Mouse (Mus musculus): ENCODE data around the gene Ttn.
"Not testable (repeated sequence)": the region's sequence is repeated elsewhere in the genome, so short reads cannot be mapped to it uniquely, and the experiment has no call there.

Gene Ttn

DNA sequence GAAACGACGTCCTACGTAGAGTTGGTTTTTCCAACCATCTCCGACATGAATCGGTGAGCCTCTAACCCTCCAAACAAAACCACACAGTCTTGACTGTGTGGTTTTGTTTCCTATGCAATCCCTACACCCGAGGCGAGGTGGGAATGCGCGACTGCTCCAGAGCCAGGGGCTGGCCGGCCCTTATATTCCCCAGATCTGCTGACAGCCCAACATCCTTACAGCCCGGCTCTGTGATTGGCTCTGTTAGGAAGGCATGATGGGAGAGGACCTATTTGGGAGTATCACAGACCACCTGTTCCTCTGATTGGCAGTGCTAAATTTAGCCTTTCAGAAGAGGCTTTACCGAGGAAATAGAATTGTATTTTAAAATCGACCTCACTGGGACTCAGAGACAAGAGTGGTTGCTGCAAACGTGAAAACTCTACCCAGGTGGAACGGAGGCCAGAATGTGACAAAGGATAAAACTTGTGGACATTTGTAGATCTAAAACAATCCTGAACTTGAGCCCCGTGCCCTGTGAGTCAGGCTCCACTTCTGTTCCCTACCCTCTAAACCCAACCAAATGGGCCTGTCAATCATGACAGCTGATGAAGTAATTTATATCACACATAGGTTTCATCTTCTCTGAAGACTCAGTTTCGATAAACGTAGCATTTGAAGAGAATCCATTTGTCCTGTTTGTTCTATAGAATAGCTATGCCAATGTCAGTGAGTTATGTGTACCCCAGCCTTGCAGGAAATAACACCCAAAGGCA is at the start of gene Ttn:
Gene Ttn, minus strand, starts transcription at position 157 of the 755 bp plus-strand sequence.
- in situ Hi-C loops (cut with MboI; ENCODE audit: low pct_unique_long_range_greater_than_20kb in 1 of 2, low sequenced_read_pairs in 2 of 2, unreplicated experiment in 1 of 2): no loop called here

- in situ Hi-C loops (cut with MboI; ENCODE audit: low pct_unique_long_range_greater_than_20kb in 1 of 2, low sequenced_read_pairs in 2 of 2, unreplicated experiment in 1 of 2): no loop called here
Measured at GRCm38 (mm10) chr2:77020649-77021048, 38.3 kb upstream of the Ttn start.

DNA sequence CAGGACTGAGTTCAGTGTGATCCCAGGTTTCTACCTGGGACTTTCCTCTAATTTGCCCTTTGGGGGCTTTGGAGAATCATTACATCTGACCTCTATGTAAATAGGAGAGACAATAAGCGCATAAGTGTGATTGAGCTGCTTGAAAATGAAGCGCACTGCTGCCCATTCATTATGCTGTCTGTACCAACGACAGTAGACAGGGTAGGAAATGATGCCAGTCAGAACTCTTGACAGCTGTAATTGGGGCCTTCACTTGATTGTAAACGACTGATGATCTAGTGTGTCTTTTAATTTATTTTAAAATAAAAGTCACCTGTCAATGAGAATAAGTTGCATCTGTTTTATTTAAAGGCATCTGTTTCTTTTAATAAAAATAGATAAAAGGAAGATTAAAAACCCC is 35.4 kb upstream of the Ttn start:
- in situ Hi-C loops (cut with MboI; ENCODE audit: low pct_unique_long_range_greater_than_20kb in 1 of 2, low sequenced_read_pairs in 2 of 2, unreplicated experiment in 1 of 2): no loop called here

- in situ Hi-C loops (cut with MboI; ENCODE audit: low pct_unique_long_range_greater_than_20kb in 1 of 2, low sequenced_read_pairs in 2 of 2, unreplicated experiment in 1 of 2): not testable (repeated sequence)
Measured at GRCm38 (mm10) chr2:77013449-77013848, 31.1 kb upstream of the Ttn start.

DNA sequence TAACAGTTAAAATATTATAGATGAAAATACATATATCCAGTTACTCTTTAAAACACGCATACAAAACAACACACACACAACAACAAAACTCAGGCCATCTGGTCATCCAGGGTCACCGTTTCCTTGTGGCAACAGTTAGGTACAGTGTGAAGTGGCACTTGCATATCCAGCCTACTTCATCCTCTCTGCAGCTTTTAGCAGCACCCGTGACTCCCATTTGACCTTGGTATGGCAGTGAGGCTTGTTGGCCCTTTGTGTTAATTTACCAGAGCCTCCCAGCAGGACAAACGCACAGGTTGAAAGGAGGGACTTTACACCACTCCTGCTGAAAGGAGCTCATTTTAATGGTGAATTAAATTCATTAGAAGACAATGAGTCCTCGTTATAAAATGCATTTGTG is 29.6 kb upstream of the Ttn start:
- in situ Hi-C loops (cut with MboI; ENCODE audit: low pct_unique_long_range_greater_than_20kb in 1 of 2, low sequenced_read_pairs in 2 of 2, unreplicated experiment in 1 of 2): no loop called here

DNA sequence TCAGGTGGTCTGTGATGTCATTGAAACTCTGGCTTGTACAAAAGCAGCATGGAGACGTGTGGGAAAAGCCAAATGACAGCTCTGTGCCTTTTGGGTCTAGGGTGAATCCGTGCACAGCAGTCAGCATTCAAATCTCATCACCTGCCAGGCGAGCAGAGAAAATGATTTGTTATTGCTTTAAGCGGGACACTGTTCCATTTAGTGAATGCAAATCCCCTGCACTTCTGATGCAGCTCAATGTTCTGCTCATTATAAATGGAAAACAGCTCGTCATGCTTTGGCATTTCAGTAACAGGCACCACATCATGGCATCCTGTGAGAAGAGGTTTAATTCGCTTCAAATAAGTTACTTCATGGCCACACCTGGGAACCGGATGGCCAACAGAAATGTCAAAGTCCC is 24.7 kb upstream of the Ttn start:
- in situ Hi-C loops (cut with MboI; ENCODE audit: low pct_unique_long_range_greater_than_20kb in 1 of 2, low sequenced_read_pairs in 2 of 2, unreplicated experiment in 1 of 2): no loop called here

- in situ Hi-C loops (cut with MboI; ENCODE audit: low pct_unique_long_range_greater_than_20kb in 1 of 2, low sequenced_read_pairs in 2 of 2, unreplicated experiment in 1 of 2): no loop called here
Measured at GRCm38 (mm10) chr2:77003148-77003547, 20.8 kb upstream of the Ttn start.

- in situ Hi-C loops (cut with MboI; ENCODE audit: low pct_unique_long_range_greater_than_20kb in 1 of 2, low sequenced_read_pairs in 2 of 2, unreplicated experiment in 1 of 2): no loop called here
Measured at GRCm38 (mm10) chr2:76998351-76998750, 16.0 kb upstream of the Ttn start.

DNA sequence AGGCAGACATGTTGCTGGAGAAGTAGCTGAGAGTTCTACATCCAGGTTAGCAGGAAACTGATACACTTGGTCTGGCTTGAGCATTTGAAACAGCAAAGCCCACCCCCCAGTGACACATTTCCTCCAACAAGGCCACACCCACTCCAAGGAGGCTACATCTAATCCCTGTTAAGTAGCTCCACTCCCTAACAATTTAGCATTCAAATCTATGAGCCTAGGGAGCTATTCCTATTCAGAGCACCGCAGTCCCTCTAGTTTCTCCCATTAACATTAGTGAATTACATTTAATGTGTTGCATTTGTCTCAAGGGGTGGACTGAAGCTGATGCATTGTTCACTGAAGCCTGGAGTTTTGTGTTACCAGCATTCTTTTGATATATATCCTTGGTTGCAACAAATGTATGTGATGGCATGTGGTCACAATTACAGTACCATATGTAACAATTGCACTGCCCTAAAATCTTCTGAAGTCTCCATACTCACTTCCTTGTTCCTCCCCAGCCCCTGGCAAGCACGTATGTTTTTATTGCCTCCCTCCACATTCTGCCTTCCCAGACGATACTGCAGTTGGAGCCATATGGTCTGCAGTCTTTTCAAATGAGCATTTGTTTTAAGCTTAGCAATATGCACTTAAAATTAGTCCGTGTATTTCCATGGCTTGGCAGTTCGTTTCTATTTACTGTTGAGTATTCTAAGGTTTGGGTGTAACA is 10.3 kb upstream of the Ttn start:
- in situ Hi-C loops (cut with MboI; ENCODE audit: low pct_unique_long_range_greater_than_20kb in 1 of 2, low sequenced_read_pairs in 2 of 2, unreplicated experiment in 1 of 2): no loop called here

DNA sequence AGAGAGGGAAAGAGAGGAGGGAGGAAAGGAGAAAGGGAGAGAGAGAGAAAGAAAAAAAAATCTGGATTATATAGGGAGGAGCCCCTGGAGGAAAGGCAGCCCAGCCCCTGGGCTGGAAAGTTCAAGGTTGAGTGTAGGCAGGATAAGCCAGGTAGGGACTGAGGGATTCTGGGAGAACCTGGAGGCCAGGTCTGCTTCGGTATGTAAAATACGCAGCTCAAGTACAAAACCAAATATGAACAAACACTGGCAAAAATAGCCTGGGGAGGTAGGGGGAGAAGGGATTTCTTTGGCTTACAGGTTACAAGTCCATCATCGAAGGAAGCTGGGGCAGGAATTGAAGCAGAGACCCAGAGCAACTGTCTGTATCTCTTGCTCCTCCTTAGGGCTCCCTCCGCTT is 5.0 kb upstream of the Ttn start:
- in situ Hi-C loops (cut with MboI; ENCODE audit: low pct_unique_long_range_greater_than_20kb in 1 of 2, low sequenced_read_pairs in 2 of 2, unreplicated experiment in 1 of 2): no loop called here

GRCm38 (mm10) chr2:76984384-76984783 is 2.0 kb upstream of the Ttn start:
- in situ Hi-C loops (cut with MboI; ENCODE audit: low pct_unique_long_range_greater_than_20kb in 1 of 2, low sequenced_read_pairs in 2 of 2, unreplicated experiment in 1 of 2): no loop called here

DNA sequence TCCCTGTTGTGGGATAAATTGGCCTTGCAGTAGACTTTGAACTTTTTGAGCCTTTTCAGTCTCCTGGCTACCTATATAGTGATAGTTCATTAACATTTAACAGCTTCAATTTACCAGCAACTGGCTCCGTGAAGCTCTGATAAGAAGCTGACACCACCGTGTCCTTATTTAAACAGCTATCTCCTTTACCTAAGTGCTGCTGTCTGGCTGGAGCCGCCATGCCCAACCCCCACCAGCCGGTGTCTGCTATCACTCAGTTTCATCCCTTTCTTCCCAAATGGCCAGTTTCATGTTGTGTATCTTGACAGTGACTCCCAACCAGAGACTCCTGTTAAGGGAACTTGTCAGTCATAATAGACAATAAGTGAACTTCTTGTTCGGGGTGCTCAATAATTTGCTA is 1.3 kb upstream of the Ttn start:
- in situ Hi-C loops (cut with MboI; ENCODE audit: low pct_unique_long_range_greater_than_20kb in 1 of 2, low sequenced_read_pairs in 2 of 2, unreplicated experiment in 1 of 2): no loop called here

DNA sequence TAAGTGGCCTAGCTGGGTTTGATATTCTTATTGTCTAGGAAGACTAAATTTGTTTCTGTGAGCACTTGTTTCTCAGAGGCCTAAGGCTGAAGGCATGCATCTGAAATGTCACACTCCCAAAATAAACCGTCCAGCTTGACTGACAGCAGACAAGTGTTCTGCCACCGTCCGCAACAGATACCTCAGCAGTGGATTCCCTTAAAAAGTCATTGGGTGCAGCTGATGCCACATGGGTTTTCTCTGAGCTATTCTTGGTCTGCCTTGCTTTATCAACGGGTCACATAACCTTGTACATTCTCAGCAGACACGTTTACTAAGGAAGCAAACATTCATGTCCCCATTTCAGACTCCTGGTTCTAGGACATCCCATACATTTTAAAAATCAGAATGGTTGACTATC is 630 bp downstream of the Ttn start:
- in situ Hi-C loops (cut with MboI; ENCODE audit: low pct_unique_long_range_greater_than_20kb in 1 of 2, low sequenced_read_pairs in 2 of 2, unreplicated experiment in 1 of 2): no loop called here

DNA sequence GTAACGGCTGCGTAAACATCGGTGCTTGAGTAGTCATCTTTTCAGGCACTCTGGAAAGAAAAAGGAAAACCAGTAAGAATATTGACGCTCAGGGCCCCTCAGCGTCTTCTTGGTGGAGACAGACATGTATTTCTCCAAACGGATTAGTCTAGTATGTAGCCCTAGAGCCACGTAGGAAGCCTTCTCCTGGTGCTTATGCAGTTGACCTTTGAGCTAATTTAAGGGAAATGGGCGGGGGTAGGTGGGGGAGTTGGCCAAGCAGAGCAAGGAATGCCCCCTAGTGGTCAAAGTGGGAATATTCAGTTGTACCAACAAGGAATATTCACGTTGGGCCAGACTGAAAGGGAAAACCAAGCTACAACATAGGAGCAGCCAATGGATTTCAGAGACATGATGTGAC is 2.2 kb downstream of the Ttn start:
- in situ Hi-C loops (cut with MboI; ENCODE audit: low pct_unique_long_range_greater_than_20kb in 1 of 2, low sequenced_read_pairs in 2 of 2, unreplicated experiment in 1 of 2): no loop called here

GRCm38 (mm10) chr2:76977650-76978049 is 4.7 kb downstream of the Ttn start:
- in situ Hi-C loops (cut with MboI; ENCODE audit: low pct_unique_long_range_greater_than_20kb in 1 of 2, low sequenced_read_pairs in 2 of 2, unreplicated experiment in 1 of 2): no loop called here

DNA sequence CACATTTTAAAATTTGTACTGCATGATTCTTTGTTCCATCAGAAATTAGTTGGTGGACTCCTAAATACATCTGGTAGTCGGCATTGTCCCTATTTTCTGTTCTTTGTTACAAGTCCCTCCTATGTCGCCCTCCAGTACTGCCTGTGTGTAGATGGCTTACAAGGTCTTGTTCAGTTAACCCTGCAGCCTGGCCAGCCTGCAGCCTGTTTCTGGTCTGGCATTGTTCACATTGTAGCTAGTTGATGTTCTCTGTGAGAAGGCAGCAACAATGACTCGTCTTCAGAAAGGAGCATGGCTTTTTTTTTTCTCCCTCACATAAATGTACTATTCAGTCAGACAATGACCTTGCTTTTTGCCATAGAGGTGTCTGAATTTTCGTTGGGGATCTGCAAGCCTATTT is 10.3 kb downstream of the Ttn start:
- in situ Hi-C loops (cut with MboI; ENCODE audit: low pct_unique_long_range_greater_than_20kb in 1 of 2, low sequenced_read_pairs in 2 of 2, unreplicated experiment in 1 of 2): loop anchor here in 1 of 2 experiments (25.0 kb wide), 1 partner anchor 365 kb away; no protein-coding TSS in a partner anchor

GRCm38 (mm10) chr2:76971069-76971468 is 11.3 kb downstream of the Ttn start:
- in situ Hi-C loops (cut with MboI; ENCODE audit: low pct_unique_long_range_greater_than_20kb in 1 of 2, low sequenced_read_pairs in 2 of 2, unreplicated experiment in 1 of 2): loop anchor here in 1 of 2 experiments (25.0 kb wide), 1 partner anchor 366 kb away; no protein-coding TSS in a partner anchor

DNA sequence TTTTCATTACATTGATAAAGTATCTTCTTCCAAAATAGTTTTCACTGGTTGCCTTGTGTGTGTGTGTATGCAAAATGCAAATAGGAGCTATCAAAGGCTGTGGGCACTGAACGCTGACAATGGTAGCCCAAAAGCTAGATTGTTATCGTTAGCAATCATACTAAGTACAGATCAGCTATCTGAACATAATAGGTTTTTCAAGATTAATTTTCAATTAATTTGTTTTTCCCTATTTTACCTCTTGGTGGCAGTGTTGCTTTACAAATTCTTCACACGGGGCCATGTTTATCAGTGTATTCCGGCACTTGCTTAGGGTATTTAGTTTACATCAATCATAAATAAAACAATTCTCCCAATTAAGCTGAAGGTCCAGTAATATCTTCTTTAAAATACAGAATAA is 11.7 kb downstream of the Ttn start:
- in situ Hi-C loops (cut with MboI; ENCODE audit: low pct_unique_long_range_greater_than_20kb in 1 of 2, low sequenced_read_pairs in 2 of 2, unreplicated experiment in 1 of 2): loop anchor here in 1 of 2 experiments (25.0 kb wide), 1 partner anchor 367 kb away; no protein-coding TSS in a partner anchor

DNA sequence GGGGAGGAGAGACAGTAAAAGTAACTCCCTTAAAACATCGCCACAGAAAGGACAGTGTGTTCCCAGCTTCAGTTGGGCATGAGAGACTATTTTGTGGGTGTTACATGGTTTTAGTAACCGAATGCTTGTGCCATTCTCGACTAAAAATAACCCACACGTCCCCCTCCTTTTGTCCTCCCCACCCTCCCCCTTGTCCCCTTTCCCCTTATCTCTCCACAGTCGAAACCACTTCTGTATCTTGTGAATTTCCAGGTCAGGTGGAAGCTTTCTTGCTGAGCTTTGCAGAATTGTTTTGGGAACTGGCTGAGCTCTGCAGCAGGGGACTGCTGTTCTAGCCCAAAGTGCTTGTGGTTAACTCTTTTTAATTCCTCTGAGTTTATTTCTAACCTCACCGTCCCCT is 12.1 kb downstream of the Ttn start:
- in situ Hi-C loops (cut with MboI; ENCODE audit: low pct_unique_long_range_greater_than_20kb in 1 of 2, low sequenced_read_pairs in 2 of 2, unreplicated experiment in 1 of 2): loop anchor here in 1 of 2 experiments (25.0 kb wide), 1 partner anchor 367 kb away; no protein-coding TSS in a partner anchor

DNA sequence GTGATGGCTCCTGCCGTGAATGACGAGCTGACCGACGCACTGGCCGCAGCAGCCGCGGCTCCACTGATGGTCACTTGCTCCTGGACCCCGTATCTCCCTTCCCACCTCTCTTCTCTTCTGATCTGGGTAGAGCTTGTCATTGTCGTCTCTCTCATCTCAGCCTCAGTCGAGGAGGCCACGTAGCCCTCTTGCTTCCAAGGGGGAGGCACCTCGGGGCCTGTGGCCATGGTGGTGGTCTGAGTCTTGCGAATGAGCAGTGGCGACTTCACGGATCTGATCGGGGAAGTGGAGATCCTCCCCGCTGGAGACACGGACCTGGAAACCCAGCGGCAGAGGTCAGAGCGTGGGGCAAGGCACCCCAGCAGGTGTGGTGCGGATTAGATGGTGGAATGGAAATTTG is 12.7 kb downstream of the Ttn start:
- in situ Hi-C loops (cut with MboI; ENCODE audit: low pct_unique_long_range_greater_than_20kb in 1 of 2, low sequenced_read_pairs in 2 of 2, unreplicated experiment in 1 of 2): loop anchor here in 1 of 2 experiments (5.0 to 25.0 kb wide), 2 partner anchors 42 to 368 kb away; no protein-coding TSS in a partner anchor
